Mouse (Mus musculus) hindbrain, embryonic 16.5 days (tissue): ENCODE measurements around the gene Tcf3. TPM values are rescaled to one million over a fixed set of nuclear protein-coding genes. Genes with fewer than 3 reads are reported as not detected.
A peak's percentile ranks its signal among the peaks of the same experiment; 100 is the strongest.

Experiments
- ATAC-seq: fragments of 200-750 bp; cut with Nextera tagmentation; 2 replicates; pipeline ENCODE4 v1.8.0; 2017; ENCODE audit warnings: moderate TSS enrichment, moderate library complexity
- H3K27ac ChIP-seq: fragments of 300-500 bp; sonication (generic); 2 replicates; pipeline ENCODE4 v1.5.1; 2014; ENCODE audit warnings: low read depth, mild to moderate bottlenecking, control low read depth, low read length, moderate library complexity
- H3K27me3 ChIP-seq: fragments of 300-500 bp; sonication (generic); replicated peaks from 2 replicates; pipeline ENCODE4 v1.6.1; 2014; ENCODE audit warnings: low read length; ENCODE audit not compliant: control insufficient read depth, insufficient read depth
- H3K36me3 ChIP-seq: fragments of 300-500 bp; sonication (generic); 2 replicates; pipeline ENCODE4 v1.6.1; 2014; ENCODE audit warnings: mild to moderate bottlenecking, low read length, moderate library complexity, mixed read lengths; ENCODE audit not compliant: control insufficient read depth, insufficient read depth
- H3K4me1 ChIP-seq: fragments of 300-500 bp; sonication (generic); 2 replicates; pipeline ENCODE4 v1.6.1; 2014; ENCODE audit warnings: low read depth, low read length; ENCODE audit not compliant: control insufficient read depth, insufficient read depth
- H3K4me2 ChIP-seq: fragments of 300-500 bp; sonication (generic); 2 replicates; pipeline ENCODE4 v1.6.1; 2014; ENCODE audit warnings: mild to moderate bottlenecking, low read length, control low read depth, moderate library complexity
- H3K4me3 ChIP-seq: fragments of 300-500 bp; sonication (generic); 2 replicates; pipeline ENCODE4 v1.5.1; 2014; ENCODE audit warnings: mild to moderate bottlenecking, low read length, control low read depth, moderate library complexity
- H3K9ac ChIP-seq: fragments of 300-500 bp; sonication (generic); 2 replicates; pipeline ENCODE4 v1.6.1; 2014; ENCODE audit warnings: low read depth, mild to moderate bottlenecking, control low read depth, low read length, moderate library complexity
- H3K9me3 ChIP-seq: fragments of 300-500 bp; sonication (generic); 2 replicates; pipeline ENCODE4 v1.6.1; 2014; ENCODE audit warnings: mild to moderate bottlenecking, low read length, moderate library complexity; ENCODE audit not compliant: control insufficient read depth
- WGBS: fragments of 180-500 bp; shearing (Covaris S2); extraction: QIAGEN DNeasy Blood & Tissue Kit; methylation state at CpG from one replicate; pipeline ENCODE4 v1.1.7; 2014; 5-methylcytosine and 5-hydroxymethylcytosine counted together
- polyA plus RNA-seq: library from polyadenylated mRNA; unstranded; fragments of >200 nt; fragmentation: Nextera tagmentation; extraction: Ambion mirVana; gene quantifications from 2 replicates; pipeline ENCODE4 v1.2.1, GENCODE M21; 2015

The Tcf3 gene
- polyA plus RNA-seq, 1 experiment from 2014 or later, result 32.5 TPM

GRCm38 (mm10) chr10:80459236-80459635 lies 25.8 kb upstream of the Tcf3 start:
- Histone ChIP-seq H3K27me3 (no peaks in the 10 kb centered on the region), H3K4me1 (no peaks in the 10 kb centered on the region), H3K27ac (no peak overlapping the region), H3K9ac (no peak overlapping the region), H3K9me3 (no peaks in the 10 kb centered on the region), H3K36me3 (no peaks in the 10 kb centered on the region), H3K4me2 (no peak overlapping the region), H3K4me3 (no peak overlapping the region)
- 72% methylated on average over 10 of the region's 10 CpGs for WGBS
- no peak for ATAC-seq

- no peaks in the 10 kb centered on the region for H3K36me3 ChIP-seq
- peaks cover 3% of the 10 kb centered on the region for H3K27me3 ChIP-seq
- no peak overlapping the region for H3K4me3 ChIP-seq
- H3K4me1 ChIP-seq, result no peaks in the 10 kb centered on the region
- no peak overlapping the region for H3K9ac ChIP-seq
- ATAC-seq, result no peak
- H3K27ac ChIP-seq, result no peak overlapping the region
- WGBS, result 83% methylated on average over 5 of the region's 5 CpGs
- H3K4me2 ChIP-seq, result no peak overlapping the region
- H3K9me3 ChIP-seq, result no peaks in the 10 kb centered on the region
Observed at GRCm38 (mm10) chr10:80455697-80456096, 22.2 kb upstream of the Tcf3 start.

- peaks cover 4% of the 10 kb centered on the region for H3K27me3 ChIP-seq
- no peak overlapping the region for H3K9ac ChIP-seq
- WGBS, result 92% methylated on average over 5 of the region's 5 CpGs
- no peaks in the 10 kb centered on the region for H3K4me1 ChIP-seq
- ATAC-seq, result no peak
- H3K27ac ChIP-seq, result no peak overlapping the region
- no peaks in the 10 kb centered on the region for H3K36me3 ChIP-seq
- H3K4me2 ChIP-seq, result no peak overlapping the region
- no peaks in the 10 kb centered on the region for H3K9me3 ChIP-seq
- no peak overlapping the region for H3K4me3 ChIP-seq
Observed at GRCm38 (mm10) chr10:80454781-80455180, 21.3 kb upstream of the Tcf3 start.

GRCm38 (mm10) chr10:80453601-80454000 lies 20.2 kb upstream of the Tcf3 start:
- no peak for ATAC-seq
- 69% methylated on average over 10 of the region's 10 CpGs for WGBS
- peaks cover 4% of the 10 kb centered on the region for H3K27me3 ChIP-seq
- no peak overlapping the region for H3K27ac ChIP-seq
- no peak overlapping the region for H3K4me2 ChIP-seq
- no peaks in the 10 kb centered on the region for H3K9me3 ChIP-seq
- no peaks in the 10 kb centered on the region for H3K4me1 ChIP-seq
- no peaks in the 10 kb centered on the region for H3K36me3 ChIP-seq
- H3K4me3 ChIP-seq, result no peak overlapping the region
- H3K9ac ChIP-seq, result no peak overlapping the region

- Histone ChIP-seq H3K4me1 (no peaks in the 10 kb centered on the region; the same call in 1 of the 2 replicates), H3K36me3 (no peaks in the 10 kb centered on the region), H3K27me3 (peaks cover 6% of the 10 kb centered on the region), H3K9ac (no peak overlapping the region), H3K27ac (no peak overlapping the region), H3K4me2 (no peak overlapping the region), H3K4me3 (no peak overlapping the region), H3K9me3 (no peaks in the 10 kb centered on the region)
- WGBS, result 12% methylated on average over 6 of the region's 6 CpGs
- no peak for ATAC-seq
Observed at GRCm38 (mm10) chr10:80450599-80450998, 17.2 kb upstream of the Tcf3 start.

GRCm38 (mm10) chr10:80445898-80446601 lies 12.6 kb upstream of the Tcf3 start:
- Histone ChIP-seq H3K9ac (no peak overlapping the region), H3K27me3 (peaks cover 9% of the 10 kb centered on the region), H3K27ac (no peak overlapping the region), H3K4me1 (no peaks in the 10 kb centered on the region; the same call in 1 of the 2 replicates), H3K9me3 (no peaks in the 10 kb centered on the region), H3K36me3 (no peaks in the 10 kb centered on the region), H3K4me2 (peak overlapping the region; percentile 49), H3K4me3 (peak overlapping the region; percentile 15; the same call in 1 of the 2 replicates)
- ATAC-seq, result peak; percentile 89
- WGBS, result 7% methylated on average over 26 of the region's 26 CpGs

- no peak for ATAC-seq
- Histone ChIP-seq H3K4me2 (no peak overlapping the region), H3K4me1 (no peaks in the 10 kb centered on the region; the same call in 1 of the 2 replicates), H3K9me3 (no peaks in the 10 kb centered on the region), H3K4me3 (no peak overlapping the region), H3K27ac (no peak overlapping the region), H3K36me3 (no peaks in the 10 kb centered on the region), H3K9ac (no peak overlapping the region), H3K27me3 (peaks cover 5% of the 10 kb centered on the region)
- WGBS, result 27% methylated on average over 1 of the region's 1 CpGs
Observed at GRCm38 (mm10) chr10:80445052-80445451, 11.6 kb upstream of the Tcf3 start.

- no peaks in the 10 kb centered on the region; the same call in 1 of the 2 replicates for H3K4me1 ChIP-seq
- WGBS, result 43% methylated on average over 5 of the region's 5 CpGs
Observed at GRCm38 (mm10) chr10:80444339-80445045, 11.0 kb upstream of the Tcf3 start.

GRCm38 (mm10) chr10:80443575-80444278 lies 10.3 kb upstream of the Tcf3 start:
- Histone ChIP-seq H3K27ac (no peak overlapping the region), H3K9ac (no peak overlapping the region), H3K4me2 (no peak overlapping the region), H3K4me3 (no peak overlapping the region), H3K9me3 (no peaks in the 10 kb centered on the region), H3K36me3 (no peaks in the 10 kb centered on the region), H3K4me1 (no peaks in the 10 kb centered on the region; the same call in 1 of the 2 replicates), H3K27me3 (peaks cover 5% of the 10 kb centered on the region)
- ATAC-seq, result no peak
- WGBS, result 84% methylated on average over 8 of the region's 8 CpGs

More at GRCm38 (mm10) chr10:80444339-80445045, 11.0 kb upstream of the Tcf3 start:
- peaks cover 5% of the 10 kb centered on the region for H3K27me3 ChIP-seq
- H3K4me3 ChIP-seq, result no peak overlapping the region
- no peaks in the 10 kb centered on the region for H3K9me3 ChIP-seq
- no peak overlapping the region for H3K4me2 ChIP-seq
- no peak overlapping the region for H3K27ac ChIP-seq
- H3K9ac ChIP-seq, result peak overlapping the region; percentile 33
- no peak for ATAC-seq
- no peaks in the 10 kb centered on the region for H3K36me3 ChIP-seq
